ENCODE assay signal across 9 mouse cellular contexts in the genomic region with DNA sequence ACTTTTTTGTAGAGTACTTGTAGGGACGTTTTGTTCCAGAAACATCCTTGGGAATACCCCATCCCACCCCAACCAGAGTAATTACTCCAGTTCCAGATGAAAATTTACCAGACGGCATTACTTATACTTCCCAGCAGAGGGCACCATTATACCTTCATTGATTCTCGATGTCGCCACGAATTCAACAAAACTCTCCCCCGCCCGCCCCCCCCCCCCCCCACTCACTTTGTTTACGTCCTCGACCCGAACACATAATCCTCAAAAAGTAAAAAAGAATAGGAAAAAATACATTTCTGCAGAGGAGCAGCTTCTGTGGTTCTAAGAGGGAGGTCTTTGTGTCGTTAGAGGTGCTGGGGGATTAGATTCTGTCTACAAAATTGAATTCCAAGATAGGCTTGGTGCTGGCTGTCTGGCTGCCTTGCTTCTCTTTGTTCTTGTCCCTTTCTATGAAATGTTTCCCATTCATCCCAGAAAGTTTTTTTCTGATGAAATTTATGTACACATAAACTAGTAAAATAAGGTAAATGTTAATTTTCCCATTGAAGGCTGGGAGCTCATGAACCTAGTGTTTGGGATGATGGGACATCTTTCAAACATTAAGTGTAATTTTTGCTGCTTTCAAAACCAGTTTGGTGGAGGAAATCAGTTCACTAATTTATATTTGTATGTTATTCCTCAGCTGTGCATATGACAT. TPM values are rescaled to one million over a fixed set of nuclear protein-coding genes. Genes with fewer than 3 reads are reported as not detected.
A peak's percentile ranks its signal among the peaks of the same experiment; 100 is the strongest.
DNase-seq lines count a peak whose midpoint lies in the region; ATAC-seq and TF ChIP-seq lines count a peak whose summit lies in the region.
"Had no signal": no experiment of that assay in that cellular context is flagged by ENCODE, and none has a peak within 500 bp of the region (broad histone marks: within the 10 kb centered on the region; RNA-seq: fewer than 3 reads in every experiment).

No protein-coding gene starts in this region.

- no peaks in the 10 kb centered on the region; the same call in 1 of the 2 replicates for H3K27me3 ChIP-seq in heart, embryonic 10.5 days (ENCODE audit: insufficient read depth, poor library complexity, severe bottlenecking)
- H3K27me3 ChIP-seq in liver, postnatal 0 days (ENCODE audit: insufficient read depth, low read length): no peaks in the 10 kb centered on the region

- no peak for TF ChIP-seq EP300 in liver, postnatal 0 days (IDR thresholded peaks at IDR 0.05; ENCODE audit: low read depth)

- no peak for ATAC-seq in liver, postnatal 0 days

- 4% methylated on average over 11 of the region's 11 CpGs for WGBS in heart, embryonic 10.5 days
- 4% methylated on average over 11 of the region's 11 CpGs for WGBS in liver, postnatal 0 days (ENCODE audit: insufficient replicate concordance)

- no peaks in the 10 kb centered on the region for H3K36me3 ChIP-seq in heart, embryonic 10.5 days
- H3K36me3 ChIP-seq in liver, postnatal 0 days (replicated peaks; ENCODE audit: insufficient read depth, low read length): no peaks in the 10 kb centered on the region

- TF ChIP-seq CTCF in liver, postnatal 0 days (IDR thresholded peaks at IDR 0.05; ENCODE audit: low read depth): peak; percentile 49

- H3K4me1 ChIP-seq in heart, embryonic 10.5 days: no peaks in the 10 kb centered on the region
- no peaks in the 10 kb centered on the region for H3K4me1 ChIP-seq in liver, postnatal 0 days (ENCODE audit: insufficient read depth)

- no peaks in the 10 kb centered on the region for H3K9me3 ChIP-seq in heart, embryonic 10.5 days
- no peaks in the 10 kb centered on the region for H3K9me3 ChIP-seq in liver, postnatal 0 days (ENCODE audit: low read length)

- peak overlapping the region; percentile 79; the same call in 1 of the 2 replicates for H3K27ac ChIP-seq in heart, embryonic 10.5 days
- no peak overlapping the region for H3K27ac ChIP-seq in liver, postnatal 0 days (ENCODE audit: low read depth)
- H3K27ac ChIP-seq: macrophage had no signal

- no peak overlapping the region for H3K9ac ChIP-seq in liver, postnatal 0 days (replicated peaks)

- DNase-seq in ovary, postnatal 14 days (ENCODE audit: low spot score): peak; percentile 5
- no peak for DNase-seq in ovary, adult 18-20 months (ENCODE audit: low spot score)
- DNase-seq in cerebellum, postnatal 14 days: peak; percentile 50 to 74
- DNase-seq in heart, embryonic 10.5 days (ENCODE audit: low spot score): no peak
- peak; percentile 39 for DNase-seq in kidney, adult 9 months
- peak; percentile 12 for DNase-seq in liver, postnatal 0 days
- DNase-seq in retina, postnatal 1 day: peak; percentile 65
- DNase-seq in urinary bladder, postnatal 10 days (ENCODE audit: low spot score): no peak

- peak overlapping the region; percentile 50 for H3K4me3 ChIP-seq in heart, embryonic 10.5 days
- 0 out of 2 replicates have a peak overlapping the region, but pooled peaks have one; percentile 10 for H3K4me3 ChIP-seq in liver, postnatal 0 days (ENCODE audit: low read depth, low read length)

- H3K4me2 ChIP-seq in liver, postnatal 0 days (ENCODE audit: low read depth, low read length): peak overlapping the region; percentile 38; the same call in 1 of the 2 replicates

RNA-seq across cellular contexts. Expression of gene 4933400A11Rik, which starts 19.7 kb away (rescaled TPM):
- 0.39 TPM in 1 of 2 replicates, not detected in the other for polyA plus RNA-seq in heart, embryonic 10.5 days (2016; fragmentation: Nextera tagmentation; extraction: Ambion mirVana)
- not detected in 2 replicates for polyA plus RNA-seq in liver, postnatal 0 days (2015; fragmentation: Nextera tagmentation; extraction: Ambion mirVana)
- polyA plus RNA-seq: macrophage had no signal

Comparison
In these comparisons a context has a peak if more than half of its experiments do, and no peak if none do; other contexts are left out.
1. DNase-seq: peak in ovary, postnatal 14 days (single experiment), cerebellum, postnatal 14 days (2 of 2), kidney, adult 9 months (single experiment), liver, postnatal 0 days (single experiment) and retina, postnatal 1 day (single experiment); none in ovary, adult 18-20 months (single experiment), heart, embryonic 10.5 days (single experiment) and urinary bladder, postnatal 10 days (single experiment).